Mouse (Mus musculus): ENCODE measurements around the gene Cartpt.
A peak's percentile ranks its signal among the peaks of the same experiment; 100 is the strongest.
"Not testable (repeated sequence)": the region's sequence is repeated elsewhere in the genome, so short reads cannot be mapped to it uniquely, and the experiment has no call there.

The Cartpt gene

DNA sequence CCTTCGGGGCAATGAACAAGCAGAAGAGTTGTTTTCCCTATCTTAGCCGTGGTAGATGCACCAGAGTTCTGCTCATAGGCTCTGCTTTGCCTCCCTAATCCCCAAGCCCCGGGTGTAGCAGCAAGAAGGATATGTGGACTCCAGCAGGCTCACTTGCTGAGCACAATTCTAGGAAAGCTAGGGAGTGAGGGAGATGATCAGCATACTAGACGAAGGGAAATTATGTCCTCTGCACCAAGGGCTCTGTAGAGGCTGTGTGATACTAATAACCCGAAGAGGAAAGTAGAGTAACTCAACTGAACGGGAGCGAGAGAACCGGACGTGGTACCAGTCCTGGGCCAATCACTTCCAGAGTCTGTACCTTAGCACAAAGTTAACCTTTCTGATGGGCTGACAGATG lies at the start of gene Cartpt:
Gene Cartpt (minus strand): TSS at position 127 of the 400 bp plus-strand sequence.
- DNase-seq (ENCODE audit: low read depth), result no peak

DNA sequence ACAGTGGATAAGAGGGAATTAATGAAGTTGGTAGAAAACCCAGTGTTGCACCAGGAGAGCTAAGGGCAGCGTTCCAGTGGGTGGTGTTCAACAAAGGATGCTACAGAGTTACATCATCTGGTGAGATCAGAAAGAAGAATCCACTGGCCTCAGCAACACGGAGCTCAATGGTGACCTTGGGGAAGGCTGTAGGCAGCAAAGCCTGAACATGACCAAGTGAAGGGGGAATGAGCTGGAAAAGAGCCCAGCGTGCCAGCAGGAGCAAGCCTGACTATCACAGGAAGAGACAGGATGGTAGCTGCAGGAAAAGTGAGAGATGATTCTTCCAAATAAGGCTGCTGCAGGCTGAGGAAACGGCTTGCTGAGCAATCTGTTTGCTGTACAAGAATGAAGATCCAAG lies 46.5 kb upstream of the Cartpt start:
- no peak for DNase-seq (ENCODE audit: low read depth)

DNA sequence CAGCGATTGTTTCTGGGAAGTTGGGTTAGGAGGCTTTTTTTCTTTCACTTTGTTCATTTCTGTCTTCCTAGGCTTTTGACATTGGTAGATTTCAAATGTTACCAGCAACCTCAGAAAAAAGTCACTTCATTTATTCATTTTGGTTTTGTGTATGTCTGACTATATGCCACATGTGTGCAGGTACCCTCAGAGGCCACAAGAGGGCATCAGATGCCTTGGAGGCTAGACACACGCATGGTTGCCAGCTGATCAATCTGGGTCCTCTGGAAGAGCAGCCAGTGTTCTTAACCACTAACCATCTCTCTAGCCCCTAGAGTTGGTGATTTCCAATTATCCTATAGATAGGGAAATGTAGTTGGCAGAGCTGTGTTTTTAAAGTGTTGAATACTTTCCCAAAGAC lies 42.6 kb upstream of the Cartpt start:
- no peak for DNase-seq (ENCODE audit: low read depth)

DNA sequence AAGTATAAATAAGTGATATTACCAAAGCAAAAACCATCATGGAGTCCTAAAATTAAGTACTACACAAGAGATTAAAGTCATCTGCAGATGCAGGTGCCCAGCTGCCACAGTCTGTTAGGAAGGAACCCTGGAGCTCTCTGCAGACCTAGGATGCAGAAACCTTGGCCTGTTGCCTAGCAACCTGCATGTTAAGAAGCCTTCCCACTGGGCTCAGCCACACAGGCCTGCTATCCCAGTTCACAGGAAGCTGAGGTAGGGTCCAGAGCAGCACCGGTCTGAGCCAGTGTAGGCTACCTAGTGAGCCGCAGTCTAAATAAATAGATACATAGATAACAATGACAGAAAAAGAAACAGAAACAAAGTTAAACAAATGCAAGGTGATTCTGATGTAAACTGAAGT lies 39.7 kb upstream of the Cartpt start:
- DNase-seq (ENCODE audit: low read depth), result no peak

DNA sequence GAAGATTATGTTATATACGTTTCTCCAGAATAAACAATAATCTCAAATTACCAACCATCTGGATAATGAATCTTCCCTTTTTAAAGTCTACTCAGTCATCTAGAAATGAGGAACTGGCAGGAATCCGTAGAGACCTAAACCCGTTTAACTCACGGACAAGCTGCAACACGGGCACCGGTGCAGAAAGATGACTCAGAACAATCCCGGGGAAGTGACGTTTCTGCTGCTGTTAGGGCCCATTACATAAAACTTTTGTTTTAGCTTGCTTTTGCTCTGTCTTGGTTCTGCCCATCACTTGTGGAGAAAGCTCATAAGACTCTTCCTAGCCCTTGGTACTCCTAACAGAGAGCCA lies 38.4 kb upstream of the Cartpt start:
- peak; percentile 50 for DNase-seq (ENCODE audit: low read depth)

DNA sequence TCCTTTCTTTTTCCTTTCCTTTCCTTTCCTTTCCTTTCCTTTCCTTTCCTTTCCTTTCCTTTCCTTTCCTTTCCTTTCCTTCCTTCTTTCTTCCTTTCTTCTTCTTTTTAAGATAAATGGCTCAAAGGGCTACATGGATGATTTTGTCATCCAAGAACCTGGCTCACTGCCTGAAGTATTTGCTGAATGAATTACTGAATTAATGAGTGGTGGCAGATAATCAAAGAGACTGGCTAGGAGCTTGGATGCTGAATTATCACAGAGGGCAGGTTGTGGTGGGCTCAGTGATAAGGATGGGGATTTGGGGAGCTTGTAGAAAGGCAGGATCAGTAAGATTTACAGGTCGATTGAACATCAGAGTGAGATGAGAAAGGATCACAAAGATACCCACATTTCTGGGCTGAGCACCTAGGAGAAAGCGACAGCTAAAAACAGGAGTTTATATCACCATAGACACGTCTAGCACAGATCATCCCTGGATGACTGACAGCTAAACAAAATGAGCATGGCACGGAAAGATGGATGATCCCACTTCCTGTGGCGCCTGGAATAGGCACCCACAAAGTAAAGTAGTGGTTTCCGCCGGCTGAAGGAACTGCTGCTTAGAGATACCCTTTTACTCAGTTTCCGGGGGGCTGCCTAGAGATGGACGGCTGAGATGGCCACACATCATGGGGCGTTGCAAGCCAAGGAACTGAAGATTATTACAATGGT lies 37.9 kb upstream of the Cartpt start:
- peak; percentile 22 for DNase-seq (ENCODE audit: low read depth)

DNA sequence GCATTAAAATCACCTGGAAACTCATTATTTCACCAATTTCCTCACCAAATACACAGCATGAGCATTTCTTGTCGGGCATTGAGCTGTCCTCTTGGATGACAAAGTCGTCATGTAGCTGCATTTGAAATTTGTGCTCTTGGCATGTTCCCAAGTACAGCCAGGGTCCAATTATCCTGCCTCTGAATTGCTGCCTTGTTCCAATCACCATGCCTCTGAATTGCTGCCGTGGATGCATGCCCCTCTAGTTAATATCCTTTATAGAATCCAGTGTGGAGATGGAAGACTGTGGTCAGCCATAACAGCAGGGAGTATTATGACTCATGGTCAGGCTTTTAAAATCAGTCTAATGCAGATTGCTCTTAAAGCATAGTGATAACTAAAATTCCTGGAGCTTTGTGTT lies 36.9 kb upstream of the Cartpt start:
- no peak for DNase-seq (ENCODE audit: low read depth)

DNA sequence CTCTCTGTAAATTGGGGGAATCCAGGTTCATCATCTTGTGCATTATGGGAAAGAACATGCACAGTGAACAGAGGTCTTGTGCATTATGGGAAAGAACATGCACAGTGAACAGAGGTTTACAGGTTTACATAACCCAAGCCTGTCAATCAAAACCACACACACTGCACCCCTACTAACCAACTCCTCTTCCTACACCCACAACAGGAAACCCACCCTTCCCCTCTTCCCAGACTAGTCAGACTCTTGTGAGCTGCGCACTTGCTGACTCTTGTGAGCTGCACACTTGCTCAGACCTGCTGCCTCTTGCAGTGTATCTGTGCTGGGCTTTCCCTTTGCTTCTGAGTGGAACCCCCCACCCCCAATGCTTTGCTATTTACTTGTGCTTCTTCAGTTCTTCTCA lies 31.5 kb upstream of the Cartpt start:
- DNase-seq (ENCODE audit: low read depth), result no peak

DNA sequence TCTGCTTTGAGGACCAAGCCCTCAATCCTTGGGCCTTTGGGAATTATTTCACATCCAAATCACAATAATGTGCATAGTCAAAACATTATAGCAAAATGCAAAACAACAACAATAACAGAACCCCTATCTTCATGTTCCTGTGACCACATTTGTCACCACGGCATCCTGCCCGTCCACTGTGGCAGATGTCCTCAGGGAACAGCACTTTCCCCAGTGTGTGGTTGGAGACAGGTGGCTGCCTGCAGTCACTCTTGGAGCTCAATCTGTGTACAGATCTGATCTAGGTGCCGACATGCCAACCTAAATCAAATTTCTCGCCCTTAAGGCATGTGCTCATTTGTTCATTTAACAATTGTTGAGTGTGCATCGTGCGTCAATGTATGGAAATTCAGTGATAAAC lies 30.6 kb upstream of the Cartpt start:
- no peak for DNase-seq (ENCODE audit: low read depth)

DNA sequence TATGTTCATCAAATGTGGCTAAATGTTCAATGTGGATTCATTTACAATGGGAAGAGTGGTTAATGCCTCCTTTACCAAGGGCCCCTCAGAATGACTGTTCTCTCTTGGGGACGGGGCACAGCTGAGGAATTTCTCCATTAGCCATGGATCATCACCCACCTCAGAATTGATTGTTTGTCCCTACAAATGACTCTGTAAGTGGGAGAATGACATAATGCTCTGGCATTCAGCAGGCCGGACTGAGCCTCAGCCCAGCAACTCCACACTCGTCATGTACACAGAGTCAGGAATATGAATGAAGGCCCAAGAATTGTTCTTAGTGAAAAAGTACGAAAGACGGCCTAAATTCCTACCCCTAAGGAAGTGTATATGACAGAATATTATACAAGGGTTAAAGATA lies 25.4 kb upstream of the Cartpt start:
- no peak for DNase-seq (ENCODE audit: low read depth)

DNA sequence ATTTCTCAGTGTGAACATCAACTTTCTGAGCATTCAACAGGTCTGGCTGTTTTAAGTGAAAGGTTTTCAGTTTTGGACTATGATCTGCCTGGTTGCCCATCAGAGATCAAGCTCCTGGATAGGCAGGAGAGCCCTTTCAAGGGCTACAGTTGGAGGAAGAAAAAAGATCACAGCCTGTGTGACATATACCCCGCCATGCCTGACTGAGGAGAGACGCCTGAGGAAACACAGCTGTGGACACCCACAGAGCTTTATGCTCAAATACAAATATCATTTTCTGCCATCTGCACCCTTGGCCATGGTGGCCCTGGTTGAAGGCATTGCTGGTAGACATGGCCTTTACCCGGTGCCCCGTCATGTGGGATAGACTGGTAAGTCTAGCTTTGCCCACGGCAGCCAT lies 14.7 kb upstream of the Cartpt start:
- no peak for DNase-seq (ENCODE audit: low read depth)

DNA sequence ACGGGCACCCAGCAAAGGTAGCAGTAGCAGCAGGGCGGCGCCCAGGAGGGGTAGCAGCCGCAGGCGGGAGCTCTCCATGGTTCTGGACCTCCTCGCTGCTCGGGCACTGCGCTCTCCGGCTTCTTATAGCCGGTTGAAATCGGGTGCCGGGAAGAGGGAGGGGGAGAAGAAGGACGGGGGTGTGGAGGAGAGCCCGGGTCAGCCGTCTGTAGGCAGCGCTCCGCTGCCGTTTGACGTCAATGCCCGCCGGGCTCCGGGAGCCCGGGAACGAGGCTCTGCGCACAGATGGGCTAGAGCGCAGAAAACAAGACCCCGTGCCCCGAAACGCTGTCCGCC lies 366 bp downstream of the Cartpt start:
- DNase-seq (ENCODE audit: low read depth), result peak; percentile 26

DNA sequence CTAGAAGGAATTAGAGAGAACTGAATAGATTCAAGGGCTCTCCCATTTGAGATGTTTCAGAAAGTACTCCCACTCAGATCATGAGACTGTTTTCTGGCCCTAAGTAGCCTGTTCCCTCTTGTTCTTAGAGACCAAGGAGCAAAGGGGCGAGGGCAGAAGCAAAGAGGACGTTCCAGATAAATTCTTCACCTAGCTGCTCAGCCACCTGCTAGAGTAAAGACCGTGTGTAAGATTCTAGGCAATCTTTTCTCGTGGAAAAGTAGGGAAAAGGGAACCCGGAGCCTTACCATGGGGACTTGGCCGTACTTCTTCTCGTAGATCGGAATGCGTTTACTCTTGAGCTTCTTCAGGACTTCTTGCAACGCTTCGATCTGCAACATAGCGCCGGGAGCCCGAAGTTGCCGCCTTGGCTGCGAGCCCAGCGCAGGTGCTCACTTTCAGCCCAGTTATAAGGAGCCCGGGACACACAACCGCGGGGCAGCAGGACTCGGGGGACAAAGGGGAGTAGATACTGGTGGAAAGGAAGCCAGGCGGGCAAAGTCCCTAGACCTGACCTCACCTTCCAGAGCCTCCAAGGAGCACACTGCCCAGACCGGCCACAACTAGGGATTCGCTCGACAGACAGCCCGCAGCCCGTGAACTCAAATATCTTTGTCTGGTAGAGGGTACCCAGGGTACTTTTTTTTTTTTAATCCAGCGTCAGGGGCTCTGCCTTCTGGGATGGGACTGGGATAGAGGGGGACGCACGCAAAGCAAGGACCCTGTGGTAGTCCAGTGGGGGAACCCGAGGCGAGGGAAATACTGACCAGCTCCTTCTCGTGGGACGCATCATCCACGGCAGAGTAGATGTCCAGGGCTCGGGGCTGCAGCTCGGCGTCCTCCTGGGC lies 978 bp downstream of the Cartpt start:
- DNase-seq (ENCODE audit: low read depth), result no peak

DNA sequence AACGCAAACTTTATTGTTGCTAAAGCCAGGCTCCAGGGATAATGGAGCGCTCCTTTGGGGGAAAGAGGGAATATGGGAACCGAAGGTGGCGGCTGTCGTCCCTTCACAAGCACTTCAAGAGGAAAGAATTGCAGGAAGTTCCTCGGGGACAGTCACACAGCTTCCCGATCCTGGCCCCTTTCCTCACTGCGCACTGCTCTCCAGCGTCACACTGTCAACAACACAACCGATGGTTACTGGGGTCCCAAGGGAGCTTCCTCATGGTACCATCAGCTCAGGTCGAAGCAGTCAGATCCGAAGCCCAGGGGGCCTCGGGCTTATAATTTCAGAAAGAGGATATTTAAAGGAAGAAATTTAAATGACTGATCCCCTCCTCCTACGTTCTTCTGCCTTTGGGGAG lies 2.1 kb downstream of the Cartpt start:
- DNase-seq (ENCODE audit: low read depth), result no peak

DNA sequence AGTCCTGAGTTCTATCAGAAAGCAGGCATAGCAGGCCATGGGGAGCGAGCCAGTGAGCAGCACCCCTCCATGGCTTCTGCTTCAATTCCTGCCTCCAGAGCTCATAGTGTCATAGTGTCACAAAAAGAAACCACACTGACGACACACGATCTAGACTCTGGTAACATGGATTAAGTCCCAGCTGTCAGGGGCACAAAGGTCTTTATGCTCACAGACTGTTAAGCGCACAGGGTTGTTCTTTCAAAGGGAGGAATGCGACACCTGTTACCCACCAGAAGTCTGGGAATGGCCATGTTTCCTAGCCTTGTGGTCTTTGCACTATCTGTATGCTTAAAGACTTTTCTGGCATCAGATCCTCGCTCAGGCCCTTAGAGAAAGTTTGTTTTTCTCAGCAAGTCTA lies 15.3 kb downstream of the Cartpt start:
- DNase-seq (ENCODE audit: low read depth), result no peak

DNA sequence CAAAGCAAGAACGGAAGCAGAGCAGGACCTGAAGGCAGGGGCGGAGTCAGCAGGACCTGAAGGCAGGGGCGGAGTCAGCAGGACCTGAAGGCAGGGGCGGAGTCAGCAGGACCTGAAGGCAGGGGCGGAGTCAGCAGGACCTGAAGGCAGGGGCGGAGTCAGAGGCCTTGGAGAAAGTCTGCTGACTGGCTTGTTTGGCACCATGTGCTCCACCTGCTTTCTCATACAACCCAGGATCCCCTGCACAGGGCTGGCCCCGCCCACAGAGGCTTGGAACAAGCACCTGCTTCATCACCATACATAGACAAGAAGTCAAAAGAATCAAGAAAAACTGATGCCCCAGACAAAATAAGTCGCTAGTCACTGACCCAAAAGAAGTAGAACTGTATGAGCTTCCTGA lies 19.1 kb downstream of the Cartpt start:
- not testable (repeated sequence) for DNase-seq (ENCODE audit: low read depth)

DNA sequence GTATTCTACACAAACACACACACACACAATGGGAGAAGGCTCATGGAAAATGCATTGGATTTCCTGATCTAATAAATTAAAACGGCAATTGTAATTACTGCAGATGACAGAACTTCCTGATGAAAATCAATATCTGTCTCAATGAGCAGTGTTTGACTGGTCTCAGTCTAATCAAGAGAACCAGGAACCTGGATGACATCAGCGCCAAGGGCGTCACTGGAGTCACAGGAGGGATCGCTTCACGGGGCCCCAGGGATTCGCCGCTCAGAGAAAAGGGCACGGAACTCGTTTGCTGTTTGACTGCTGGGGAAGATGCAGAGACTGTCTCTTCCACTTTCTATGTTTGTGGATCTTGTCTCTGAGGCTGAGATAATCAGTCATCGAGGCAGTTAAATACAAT lies 21.2 kb downstream of the Cartpt start:
- DNase-seq (ENCODE audit: low read depth), result no peak

DNA sequence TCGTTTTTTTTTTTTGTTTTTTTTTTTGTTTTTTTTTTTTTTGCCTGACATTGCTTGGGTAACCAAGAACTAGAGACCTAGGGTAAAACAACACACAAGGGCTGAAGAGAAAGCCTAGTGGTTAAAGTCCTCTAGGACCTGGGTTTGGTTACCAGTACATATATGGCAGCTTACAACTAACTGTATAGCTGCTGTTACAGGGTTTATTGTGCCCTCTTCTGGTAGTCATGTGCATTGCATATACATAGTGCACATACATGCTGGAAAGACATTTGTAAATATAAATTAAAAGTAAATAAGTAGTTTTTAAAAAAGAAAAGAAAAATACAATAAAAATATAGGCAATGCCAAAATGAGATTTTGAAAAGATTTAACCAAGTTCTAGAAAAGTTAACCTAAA lies 28.8 kb downstream of the Cartpt start:
- DNase-seq (ENCODE audit: low read depth), result no peak

DNA sequence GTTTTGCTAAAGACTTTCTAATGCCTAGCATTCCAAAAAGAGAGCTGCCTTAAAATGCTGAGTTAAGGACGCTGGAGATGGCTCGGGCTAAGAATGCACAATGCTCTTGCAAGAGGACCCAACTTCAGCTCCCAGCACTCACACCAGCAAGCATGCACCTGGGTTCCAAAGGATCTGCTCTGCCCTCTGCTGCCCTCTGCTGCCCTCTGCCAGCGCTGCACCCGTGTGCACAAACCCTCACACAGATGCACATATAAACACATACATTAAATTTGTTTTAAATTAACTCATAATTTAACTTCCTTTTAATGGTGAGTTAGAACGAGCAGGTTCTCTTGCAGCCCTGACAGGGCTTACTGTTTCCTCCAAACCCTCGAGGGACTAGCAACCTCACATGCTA lies 32.5 kb downstream of the Cartpt start:
- DNase-seq (ENCODE audit: low read depth), result no peak

DNA sequence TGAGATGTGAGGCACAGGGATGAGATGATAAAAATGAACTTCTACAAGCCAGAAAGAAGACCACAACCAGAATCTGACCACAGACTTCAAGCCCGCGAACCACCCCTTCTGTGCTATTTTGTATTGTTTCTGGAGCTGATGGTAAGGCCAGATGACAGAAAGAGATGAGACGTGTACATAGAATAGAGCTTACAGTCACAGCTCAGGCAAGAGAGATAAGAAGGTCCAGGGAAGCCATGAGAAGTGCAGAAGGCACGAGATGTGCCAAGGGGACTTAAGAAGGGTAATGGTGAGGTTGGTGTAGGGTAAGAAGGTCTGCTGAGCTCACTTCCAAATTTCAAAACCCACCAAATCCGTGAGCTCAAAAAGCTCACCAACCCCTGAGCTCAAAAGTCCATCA lies 36.6 kb downstream of the Cartpt start:
- DNase-seq (ENCODE audit: low read depth), result no peak

DNA sequence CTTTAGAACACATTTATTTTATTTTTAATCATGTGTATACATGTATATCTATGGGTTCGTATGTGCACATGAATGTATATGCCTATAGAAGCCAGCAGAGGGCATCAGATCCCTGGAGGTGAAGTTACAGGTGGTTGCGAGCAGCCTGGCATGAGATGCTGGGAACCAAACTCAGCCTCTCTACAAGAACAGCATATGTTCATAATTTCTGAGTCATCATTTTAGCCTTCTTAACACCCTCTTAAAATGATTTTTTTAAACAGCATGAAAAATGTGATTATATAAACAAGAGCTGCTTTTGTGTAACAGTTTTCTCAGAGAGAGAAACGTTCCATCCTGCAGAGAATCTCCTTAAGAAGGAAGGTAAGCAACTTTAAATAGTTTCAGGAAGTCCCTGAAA lies 40.2 kb downstream of the Cartpt start:
- DNase-seq (ENCODE audit: low read depth), result no peak

DNA sequence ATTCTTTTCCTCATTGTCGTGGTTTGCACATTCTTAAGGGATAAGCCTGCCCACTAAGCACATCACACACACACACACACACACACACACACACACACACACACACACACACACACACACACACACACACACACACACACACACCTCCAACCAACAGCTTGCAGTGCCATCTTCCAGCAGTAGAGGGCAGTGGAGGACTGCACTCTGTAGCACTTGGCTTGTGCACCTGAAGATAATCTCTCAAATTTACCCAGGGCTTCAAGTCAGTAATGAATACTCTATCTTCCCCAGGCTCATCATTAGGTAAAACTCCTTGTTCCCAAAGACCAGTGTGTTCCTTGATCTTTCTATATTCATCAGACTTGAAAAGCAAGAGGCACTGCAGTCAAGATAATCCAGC lies 41.8 kb downstream of the Cartpt start:
- peak; percentile 35 for DNase-seq (ENCODE audit: low read depth)

DNA sequence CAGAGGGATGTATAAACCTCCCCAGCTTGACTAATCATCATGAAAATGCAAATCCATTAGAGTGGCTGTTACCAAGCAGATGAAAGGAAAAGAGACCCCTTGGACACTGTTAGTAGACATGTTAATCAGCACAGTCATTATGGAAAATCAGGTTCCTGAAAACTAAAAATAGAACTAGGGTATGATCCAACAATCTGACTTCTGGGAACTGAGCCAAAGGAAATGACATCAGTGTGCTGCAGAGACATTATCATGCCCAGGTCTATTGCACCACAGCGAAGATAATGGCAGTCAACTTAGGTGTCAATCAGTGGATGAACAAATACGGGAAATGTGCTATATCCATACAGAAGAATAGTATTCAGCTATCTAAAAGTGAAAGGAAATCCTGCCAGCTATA lies 43.0 kb downstream of the Cartpt start:
- DNase-seq (ENCODE audit: low read depth), result peak; percentile 13

DNA sequence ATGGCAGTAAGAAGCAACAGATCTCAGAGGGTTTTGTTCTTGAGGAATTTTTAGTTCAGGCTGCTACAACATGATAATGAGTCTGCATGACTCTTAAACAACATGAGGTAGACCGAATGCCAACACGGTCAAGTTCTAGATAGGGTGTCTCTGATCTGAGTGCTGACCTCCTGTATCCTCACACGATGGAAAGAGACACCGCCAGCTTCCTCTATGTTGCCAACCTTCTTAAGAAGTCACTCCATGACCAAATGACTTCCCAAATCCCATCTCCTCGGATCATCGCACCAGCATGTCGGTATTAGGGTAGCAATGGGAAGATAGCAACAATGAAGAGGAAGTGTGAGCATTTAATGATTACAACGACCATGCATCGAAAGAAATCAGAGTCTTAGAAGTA lies 43.6 kb downstream of the Cartpt start:
- DNase-seq (ENCODE audit: low read depth), result no peak

Data from c-Kit-positive CD71-negative TER-119-negative erythroid progenitor cells, embryonic 14.5 days (primary cell).